9 mouse cellular contexts compared by ENCODE assay signal in genomic region chr9:121672311-121672710, GRCm38 (mm10). TPM values are rescaled to one million over a fixed set of nuclear protein-coding genes. Genes with fewer than 3 reads are reported as not detected.
DNase-seq lines count a peak whose midpoint lies in the region; ATAC-seq and TF ChIP-seq lines count a peak whose summit lies in the region.
"Had no signal": no experiment of that assay in that cellular context is flagged by ENCODE, and none has a peak within 500 bp of the region (broad histone marks: within the 10 kb centered on the region; RNA-seq: fewer than 3 reads in every experiment).

No protein-coding gene starts in this region.

- H3K9ac ChIP-seq in midbrain, embryonic 11.5 days (ENCODE audit: low read length) = no peak overlapping the region
- no peak overlapping the region for H3K9ac ChIP-seq in midbrain, embryonic 14.5 days (replicated peaks; ENCODE audit: low read length)
- H3K9ac ChIP-seq in stomach, postnatal 0 days (ENCODE audit: low read length) = no peak overlapping the region
- H3K9ac ChIP-seq in midbrain, embryonic 13.5 days (replicated peaks) = no peak overlapping the region
- H3K9ac ChIP-seq in hindbrain, postnatal 0 days (replicated peaks; ENCODE audit: low read length) = no peak overlapping the region

- peaks cover 18% of the 10 kb centered on the region for H3K4me1 ChIP-seq in midbrain, embryonic 11.5 days (ENCODE audit: control insufficient read depth, insufficient read depth, low read length)
- 0 out of 2 replicates have a peak, but pooled peaks cover 5% of the 10 kb centered on the region for H3K4me1 ChIP-seq in midbrain, embryonic 14.5 days (ENCODE audit: control insufficient read depth, insufficient read depth, low read length)
- 0 out of 2 replicates have a peak, but pooled peaks cover 2% of the 10 kb centered on the region for H3K4me1 ChIP-seq in stomach, postnatal 0 days (replicated peaks; ENCODE audit: control insufficient read depth, insufficient read depth)
- H3K4me1 ChIP-seq in midbrain, embryonic 13.5 days (replicated peaks) = peaks cover 28% of the 10 kb centered on the region
- H3K4me1 ChIP-seq in hindbrain, postnatal 0 days (ENCODE audit: insufficient read depth, low read length) = 0 out of 2 replicates have a peak, but pooled peaks cover 4% of the 10 kb centered on the region

- no peak overlapping the region for H3K4me2 ChIP-seq in midbrain, embryonic 11.5 days
- no peak overlapping the region for H3K4me2 ChIP-seq in midbrain, embryonic 14.5 days (ENCODE audit: low read length)
- H3K4me2 ChIP-seq in stomach, postnatal 0 days (replicated peaks; ENCODE audit: low read depth) = no peak overlapping the region
- no peak overlapping the region for H3K4me2 ChIP-seq in midbrain, embryonic 13.5 days (replicated peaks)
- no peak overlapping the region for H3K4me2 ChIP-seq in hindbrain, postnatal 0 days (ENCODE audit: low read depth, low read length)

- intact Hi-C loops in gastrocnemius, postnatal 36 days (cut with DNase I) = no loop called here

- DNase-seq in midbrain, embryonic 11.5 days (ENCODE audit: low spot score, missing footprints) = peak; percentile 62
- DNase-seq in midbrain, embryonic 14.5 days = no peak
- DNase-seq in gastrocnemius, postnatal 36 days = peak; percentile 38 to 40
- peak; percentile 45 for DNase-seq in kidney, postnatal 14 days
- no peak for DNase-seq in stomach, postnatal 0 days (ENCODE audit: low spot score)
- no peak for DNase-seq in testis, postnatal 14 days (ENCODE audit: low spot score)
- DNase-seq in hindbrain, postnatal 0 days (ENCODE audit: low spot score) = no peak

- H3K4me3 ChIP-seq in midbrain, embryonic 11.5 days (ENCODE audit: low read depth, low read length) = no peak overlapping the region
- H3K4me3 ChIP-seq in midbrain, embryonic 14.5 days (replicated peaks; ENCODE audit: low read depth, low read length) = no peak overlapping the region
- H3K4me3 ChIP-seq in stomach, postnatal 0 days (ENCODE audit: low read depth, low read length) = no peak overlapping the region
- no peak overlapping the region for H3K4me3 ChIP-seq in midbrain, embryonic 13.5 days (replicated peaks)
- H3K4me3 ChIP-seq in hindbrain, postnatal 0 days (ENCODE audit: low read length) = no peak overlapping the region

- ATAC-seq in midbrain, embryonic 11.5 days (ENCODE audit: low FRiP score) = no peak
- ATAC-seq in midbrain, embryonic 14.5 days (ENCODE audit: low FRiP score, low TSS enrichment) = no peak
- no peak for ATAC-seq in stomach, postnatal 0 days (ENCODE audit: low FRiP score, low TSS enrichment)
- no peak for ATAC-seq in midbrain, embryonic 13.5 days
- ATAC-seq in hindbrain, postnatal 0 days = no peak

- no peaks in the 10 kb centered on the region for H3K36me3 ChIP-seq in midbrain, embryonic 11.5 days (ENCODE audit: control insufficient read depth, insufficient read depth, low read length)
- H3K36me3 ChIP-seq in midbrain, embryonic 14.5 days (ENCODE audit: control insufficient read depth, insufficient read depth, low read length) = no peaks in the 10 kb centered on the region
- H3K36me3 ChIP-seq in stomach, postnatal 0 days (ENCODE audit: control insufficient read depth, insufficient read depth, low read length) = no peaks in the 10 kb centered on the region
- H3K36me3 ChIP-seq in midbrain, embryonic 13.5 days = no peaks in the 10 kb centered on the region
- no peaks in the 10 kb centered on the region for H3K36me3 ChIP-seq in hindbrain, postnatal 0 days (ENCODE audit: insufficient read depth, low read length)

- 83% methylated on average over 5 of the region's 5 CpGs for WGBS in midbrain, embryonic 11.5 days
- 68% methylated on average over 5 of the region's 5 CpGs for WGBS in midbrain, embryonic 14.5 days
- 42% methylated on average over 5 of the region's 5 CpGs for WGBS in stomach, postnatal 0 days
- 83% methylated on average over 5 of the region's 5 CpGs for WGBS in midbrain, embryonic 13.5 days
- WGBS in hindbrain, postnatal 0 days = 59% methylated on average over 5 of the region's 5 CpGs

- H3K9me3 ChIP-seq in midbrain, embryonic 11.5 days (ENCODE audit: control insufficient read depth, low read length) = no peaks in the 10 kb centered on the region
- H3K9me3 ChIP-seq in midbrain, embryonic 14.5 days (ENCODE audit: control insufficient read depth, low read length) = no peaks in the 10 kb centered on the region
- no peaks in the 10 kb centered on the region for H3K9me3 ChIP-seq in stomach, postnatal 0 days (ENCODE audit: control insufficient read depth, low read length)
- H3K9me3 ChIP-seq in midbrain, embryonic 13.5 days = no peaks in the 10 kb centered on the region
- H3K9me3 ChIP-seq in hindbrain, postnatal 0 days (ENCODE audit: low read length) = no peaks in the 10 kb centered on the region

- no peak overlapping the region for H3K27ac ChIP-seq in midbrain, embryonic 11.5 days (ENCODE audit: low read depth, low read length)
- H3K27ac ChIP-seq in midbrain, embryonic 14.5 days (replicated peaks; ENCODE audit: low read depth, low read length) = no peak overlapping the region
- 0 out of 2 replicates have a peak overlapping the region, but pooled peaks have one; percentile 18 for H3K27ac ChIP-seq in stomach, postnatal 0 days (replicated peaks)
- H3K27ac ChIP-seq in midbrain, embryonic 13.5 days = no peak overlapping the region
- H3K27ac ChIP-seq in hindbrain, postnatal 0 days = no peak overlapping the region

- TF ChIP-seq CTCF in stomach, postnatal 0 days (IDR thresholded peaks at IDR 0.05; ENCODE audit: low read depth) = no peak
- TF ChIP-seq CTCF in hindbrain, postnatal 0 days (IDR thresholded peaks at IDR 0.05; ENCODE audit: low read depth) = no peak

- TF ChIP-seq EP300 in stomach, postnatal 0 days (optimal IDR thresholded peaks at IDR 0.05) = no peak

- H3K27me3 ChIP-seq in midbrain, embryonic 11.5 days (ENCODE audit: control insufficient read depth, insufficient read depth, low read length) = peaks cover 6% of the 10 kb centered on the region
- H3K27me3 ChIP-seq in midbrain, embryonic 14.5 days (ENCODE audit: control insufficient read depth, insufficient read depth, low read length) = 0 out of 2 replicates have a peak, but pooled peaks cover 6% of the 10 kb centered on the region
- no peaks in the 10 kb centered on the region for H3K27me3 ChIP-seq in stomach, postnatal 0 days (ENCODE audit: control insufficient read depth, insufficient read depth, low read length)
- H3K27me3 ChIP-seq in midbrain, embryonic 13.5 days = peaks cover 30% of the 10 kb centered on the region
- H3K27me3 ChIP-seq in hindbrain, postnatal 0 days (ENCODE audit: insufficient read depth, low read length) = no peaks in the 10 kb centered on the region

RNA-seq across cellular contexts. Expression of gene Vipr1, which starts 29.8 kb away (rescaled TPM):
- polyA plus RNA-seq in midbrain, embryonic 11.5 days (2014; fragmentation: Nextera tagmentation; extraction: Ambion mirVana) = 0.41 and 0.44 TPM in 2 replicates
- polyA plus RNA-seq in midbrain, embryonic 14.5 days (2014; fragmentation: Nextera tagmentation; extraction: Ambion mirVana) = 0.08 and 0.25 TPM in 2 replicates
- total RNA-seq in gastrocnemius, postnatal 36 days (2021) = 1 to 10 TPM; 1.8 to 4.5 TPM
- polyA plus RNA-seq in stomach, postnatal 0 days (2015; fragmentation: Nextera tagmentation; extraction: Ambion mirVana) = 0.47 and 0.51 TPM in 2 replicates
- 0.43 and 0.48 TPM in 2 replicates for polyA plus RNA-seq in midbrain, embryonic 13.5 days (2015; fragmentation: Nextera tagmentation; extraction: Ambion mirVana)
- total RNA-seq in hindbrain, postnatal 0 days (2014; rRNA removed) = 1.3 and 1.4 TPM in 2 replicates
- 0.38 and 0.51 TPM in 2 replicates for polyA plus RNA-seq in hindbrain, postnatal 0 days (2015; fragmentation: Nextera tagmentation; extraction: Ambion mirVana)

RNA-seq across cellular contexts. Expression of gene Lyzl4, which starts 30.4 kb away (rescaled TPM):
- polyA plus RNA-seq in midbrain, embryonic 11.5 days (2014; fragmentation: Nextera tagmentation; extraction: Ambion mirVana) = 0.22 TPM in 1 of 2 replicates, not detected in the other
- polyA plus RNA-seq in midbrain, embryonic 14.5 days (2014; fragmentation: Nextera tagmentation; extraction: Ambion mirVana) = not detected in 2 replicates
- total RNA-seq in gastrocnemius, postnatal 36 days (2021) = not detected
- polyA plus RNA-seq in stomach, postnatal 0 days (2015; fragmentation: Nextera tagmentation; extraction: Ambion mirVana) = 0.15 and 0.21 TPM in 2 replicates
- polyA plus RNA-seq in midbrain, embryonic 13.5 days (2015; fragmentation: Nextera tagmentation; extraction: Ambion mirVana) = 0.24 TPM in 1 of 2 replicates, not detected in the other
- total RNA-seq in hindbrain, postnatal 0 days (2014; rRNA removed) = not detected in 2 replicates
- 0.23 and 0.46 TPM in 2 replicates for polyA plus RNA-seq in hindbrain, postnatal 0 days (2015; fragmentation: Nextera tagmentation; extraction: Ambion mirVana)
- polyA plus RNA-seq: limb, embryonic 11.5 days had no signal

RNA-seq across cellular contexts. Expression of gene Sec22c, which starts 33.0 kb away (rescaled TPM):
- polyA plus RNA-seq in midbrain, embryonic 11.5 days (2014; fragmentation: Nextera tagmentation; extraction: Ambion mirVana) = 16.9 and 18.2 TPM in 2 replicates
- polyA plus RNA-seq in midbrain, embryonic 14.5 days (2014; fragmentation: Nextera tagmentation; extraction: Ambion mirVana) = 20.0 and 27.7 TPM in 2 replicates
- total RNA-seq in gastrocnemius, postnatal 36 days (2021) = 1 to 10 TPM; 4.7 to 4.9 TPM
- polyA plus RNA-seq in stomach, postnatal 0 days (2015; fragmentation: Nextera tagmentation; extraction: Ambion mirVana) = 5.0 and 6.8 TPM in 2 replicates
- polyA plus RNA-seq in midbrain, embryonic 13.5 days (2015; fragmentation: Nextera tagmentation; extraction: Ambion mirVana) = 31.1 and 36.1 TPM in 2 replicates
- total RNA-seq in hindbrain, postnatal 0 days (2014; rRNA removed) = 19.0 and 25.2 TPM in 2 replicates
- polyA plus RNA-seq in hindbrain, postnatal 0 days (2015; fragmentation: Nextera tagmentation; extraction: Ambion mirVana) = 26.2 and 28.6 TPM in 2 replicates

RNA-seq across cellular contexts. Expression of gene Ss18l2, which starts 37.8 kb away (rescaled TPM):
- polyA plus RNA-seq in midbrain, embryonic 11.5 days (2014; fragmentation: Nextera tagmentation; extraction: Ambion mirVana) = 100 and 106 TPM in 2 replicates
- 164 and 190 TPM in 2 replicates for polyA plus RNA-seq in midbrain, embryonic 14.5 days (2014; fragmentation: Nextera tagmentation; extraction: Ambion mirVana)
- total RNA-seq in gastrocnemius, postnatal 36 days (2021) = 100 to 1,000 TPM in 1 of 2 experiments, 10 to 100 TPM in 1; 95.2 to 104 TPM
- 106 and 119 TPM in 2 replicates for polyA plus RNA-seq in stomach, postnatal 0 days (2015; fragmentation: Nextera tagmentation; extraction: Ambion mirVana)
- polyA plus RNA-seq in midbrain, embryonic 13.5 days (2015; fragmentation: Nextera tagmentation; extraction: Ambion mirVana) = 146 TPM in 2 replicates
- total RNA-seq in hindbrain, postnatal 0 days (2014; rRNA removed) = 62.4 and 62.6 TPM in 2 replicates
- 231 and 246 TPM in 2 replicates for polyA plus RNA-seq in hindbrain, postnatal 0 days (2015; fragmentation: Nextera tagmentation; extraction: Ambion mirVana)

RNA-seq across cellular contexts. Expression of gene Nktr, which starts 46.7 kb away (rescaled TPM):
- 61.6 and 70.4 TPM in 2 replicates for polyA plus RNA-seq in midbrain, embryonic 11.5 days (2014; fragmentation: Nextera tagmentation; extraction: Ambion mirVana)
- 61.5 and 73.0 TPM in 2 replicates for polyA plus RNA-seq in midbrain, embryonic 14.5 days (2014; fragmentation: Nextera tagmentation; extraction: Ambion mirVana)
- 10 to 100 TPM; 27.4 to 31.6 TPM for total RNA-seq in gastrocnemius, postnatal 36 days (2021)
- 27.7 and 32.0 TPM in 2 replicates for polyA plus RNA-seq in stomach, postnatal 0 days (2015; fragmentation: Nextera tagmentation; extraction: Ambion mirVana)
- 69.0 and 71.1 TPM in 2 replicates for polyA plus RNA-seq in midbrain, embryonic 13.5 days (2015; fragmentation: Nextera tagmentation; extraction: Ambion mirVana)
- 68.7 and 76.6 TPM in 2 replicates for total RNA-seq in hindbrain, postnatal 0 days (2014; rRNA removed)
- 47.1 and 50.4 TPM in 2 replicates for polyA plus RNA-seq in hindbrain, postnatal 0 days (2015; fragmentation: Nextera tagmentation; extraction: Ambion mirVana)

Comparison
In these comparisons a context has a peak if more than half of its experiments do, and no peak if none do; other contexts are left out.
1. DNase-seq: peak in midbrain, embryonic 11.5 days (single experiment), gastrocnemius, postnatal 36 days (2 of 2) and kidney, postnatal 14 days (single experiment); none in midbrain, embryonic 14.5 days (single experiment), stomach, postnatal 0 days (single experiment), testis, postnatal 14 days (single experiment) and hindbrain, postnatal 0 days (single experiment).